Mouse (Mus musculus) heart, adult 8-10 months (tissue): ENCODE data around the gene Trpv3. TPM values are rescaled to one million over a fixed set of nuclear protein-coding genes. Genes with fewer than 3 reads are reported as not detected.

Source experiments
- DNase-seq: peaks from one replicate; pipeline ENCODE4 v3.0.0; 2022; ENCODE audit warnings: low spot score
- total RNA-seq, 4 experiments: library from RNA; stranded (reverse); gene quantifications; 2 replicates each; pipeline ENCODE4 v1.2.4; 2022

Trpv3 gene
- total RNA-seq: under 1 TPM in 2 of 4 experiments, not detected in 2; 0.06 TPM

DNA sequence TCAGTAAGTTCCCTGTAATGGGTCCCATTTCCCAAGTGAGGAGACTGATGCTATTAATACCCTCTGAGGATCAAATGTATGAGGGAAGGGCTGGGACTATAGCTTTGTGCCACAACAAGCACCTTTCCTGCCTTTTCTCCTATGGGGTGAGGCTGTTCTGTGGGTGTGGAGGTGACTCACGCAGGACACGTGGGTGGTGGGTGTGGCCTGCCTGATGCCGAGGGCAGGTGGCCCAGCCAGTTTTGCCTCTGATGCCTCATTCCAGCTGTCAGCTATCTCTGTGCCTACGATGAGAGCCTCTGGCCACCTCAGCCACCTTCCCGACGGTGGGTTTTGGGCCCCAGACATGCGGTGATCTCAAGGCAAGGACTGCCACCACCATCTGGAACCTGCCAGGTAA is at the start of gene Trpv3:
TSS of gene Trpv3 (plus strand) at position 122 of the 400 bp plus-strand sequence.
- DNase-seq: no peak

DNA sequence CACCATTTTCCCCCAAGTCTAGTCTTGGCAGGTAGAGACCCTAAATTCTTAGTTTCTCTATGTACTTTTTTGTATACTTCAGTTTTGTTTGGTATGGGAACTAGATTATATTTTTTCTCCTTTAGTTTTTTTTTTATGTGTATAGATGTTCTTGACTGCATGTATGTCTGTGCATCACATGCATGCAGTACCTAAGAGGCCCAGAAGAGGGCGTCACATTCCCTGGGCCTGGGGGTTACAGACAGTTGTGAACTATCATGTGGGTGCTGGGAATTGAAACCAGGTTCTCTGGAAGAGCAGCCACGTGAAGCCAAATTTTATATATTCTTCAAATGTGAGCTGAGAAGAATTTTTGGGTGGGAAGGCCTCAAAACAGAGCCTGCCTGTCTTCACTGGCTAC is 47.5 kb upstream of the Trpv3 start:
- no peak for DNase-seq

DNA sequence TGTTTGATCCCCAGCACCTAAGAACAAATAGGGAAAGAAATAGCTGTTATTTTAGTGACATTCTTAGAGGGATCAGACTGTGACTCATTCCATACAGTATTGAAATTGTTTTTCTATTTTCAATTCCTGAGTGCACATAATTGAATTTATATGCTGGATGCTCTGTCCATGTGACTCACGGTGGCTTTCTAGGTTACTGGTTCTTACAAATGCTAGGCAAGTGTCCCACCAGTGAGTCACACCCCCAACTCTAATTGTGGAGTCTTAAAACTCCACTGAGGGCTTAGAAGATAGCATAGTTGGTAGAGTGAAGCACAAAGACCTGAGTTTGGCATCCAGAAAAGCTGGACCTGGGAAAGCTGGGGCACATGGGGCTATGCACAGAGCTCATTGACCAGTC is 46.5 kb upstream of the Trpv3 start:
- no peak for DNase-seq

DNA sequence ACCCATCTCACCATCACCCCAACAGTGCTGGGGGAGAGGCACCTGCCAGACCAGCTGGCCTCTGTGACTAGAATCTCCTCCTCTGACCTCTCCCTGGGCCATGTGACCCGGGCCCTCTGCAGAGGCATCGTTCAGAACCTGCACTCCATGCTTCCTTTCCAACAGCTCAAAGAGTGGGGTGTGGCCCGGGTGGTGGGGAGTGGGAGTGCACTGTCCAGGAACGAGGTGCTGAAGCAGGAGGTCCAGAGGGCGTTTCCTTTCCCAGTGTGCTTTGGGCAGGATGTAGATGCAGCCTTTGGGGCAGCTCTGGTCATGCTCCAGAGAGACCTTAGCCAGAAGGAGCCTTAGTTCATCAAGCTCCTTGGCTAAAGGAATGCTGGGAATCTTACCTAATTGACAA is 44.3 kb upstream of the Trpv3 start:
- DNase-seq: no peak

DNA sequence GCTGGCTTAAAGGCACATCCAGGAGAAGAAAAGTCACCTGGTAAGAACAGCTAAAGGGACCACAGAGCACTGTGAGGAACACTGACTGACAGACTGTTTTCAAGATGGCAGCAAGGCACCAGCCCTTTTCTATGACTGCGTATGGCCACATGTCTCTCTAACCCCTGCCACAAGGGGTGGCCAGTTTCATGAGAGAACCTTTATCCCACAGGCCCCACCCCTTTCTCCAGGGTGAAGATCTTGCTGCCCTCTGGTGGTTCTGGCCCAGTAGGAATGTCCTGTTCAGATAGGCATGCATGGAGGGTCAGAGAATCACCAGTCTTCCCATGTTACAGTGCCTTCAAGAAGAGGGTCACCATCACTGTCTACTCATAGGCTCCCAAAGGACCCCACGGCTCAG is 43.2 kb upstream of the Trpv3 start:
- peak; percentile 28 for DNase-seq

DNA sequence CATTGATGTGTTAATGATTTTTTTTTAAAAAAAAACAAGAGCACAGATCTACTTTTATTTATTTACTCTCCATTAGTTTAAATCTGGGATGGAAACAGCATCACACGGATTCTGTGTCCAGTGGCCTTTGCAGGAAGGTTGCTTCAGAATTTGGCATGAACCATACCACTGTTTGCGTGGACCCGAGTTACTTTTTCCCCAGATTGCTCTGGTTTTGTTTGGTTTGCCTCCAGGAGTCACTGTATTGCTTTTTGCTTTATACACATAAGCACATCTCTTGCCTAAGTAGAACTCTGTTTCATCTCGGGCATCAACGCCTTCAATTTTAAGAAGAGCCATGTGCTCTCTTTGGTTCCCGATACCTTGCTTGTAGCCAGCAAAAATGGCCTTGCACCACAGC is 41.3 kb upstream of the Trpv3 start:
- no peak for DNase-seq

DNA sequence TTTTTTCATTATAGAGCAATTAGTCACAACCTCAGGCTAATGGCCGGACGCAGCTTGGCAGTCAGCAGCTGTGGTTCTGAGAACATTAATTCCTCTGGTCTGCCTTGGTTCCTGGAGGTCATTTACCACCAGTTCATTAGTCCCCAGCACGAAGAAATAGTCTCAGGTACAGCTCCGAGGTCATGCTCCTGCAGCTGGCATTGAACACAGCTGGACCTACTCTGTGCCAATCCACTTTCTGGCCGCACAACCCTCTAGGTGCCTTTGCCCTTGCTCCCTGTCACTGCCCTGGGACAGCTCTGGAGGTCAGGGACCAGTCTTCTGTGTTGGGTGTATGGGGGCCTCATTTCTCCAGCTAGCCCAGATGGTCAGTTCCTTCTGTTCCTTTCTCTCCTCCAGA is 38.3 kb upstream of the Trpv3 start:
- no peak for DNase-seq

DNA sequence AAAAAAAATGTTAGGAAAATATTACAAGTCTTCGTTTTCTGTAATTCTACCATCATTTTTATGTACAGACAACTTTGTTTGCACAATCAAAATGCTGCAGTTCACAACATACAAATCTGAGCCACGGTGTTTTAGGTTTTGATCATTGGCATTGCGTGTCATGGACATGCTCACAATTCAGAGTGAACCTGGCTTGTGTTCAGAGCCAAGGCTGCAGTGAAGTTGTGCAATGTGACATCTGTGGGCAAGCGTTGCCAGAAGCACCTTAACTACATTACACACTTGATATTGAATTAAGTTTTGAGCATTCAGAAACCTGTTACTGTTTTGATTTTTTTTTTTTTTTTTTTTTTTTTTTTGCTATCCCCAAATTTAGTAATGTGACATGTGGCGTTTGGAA is 37.1 kb upstream of the Trpv3 start:
- no peak for DNase-seq

DNA sequence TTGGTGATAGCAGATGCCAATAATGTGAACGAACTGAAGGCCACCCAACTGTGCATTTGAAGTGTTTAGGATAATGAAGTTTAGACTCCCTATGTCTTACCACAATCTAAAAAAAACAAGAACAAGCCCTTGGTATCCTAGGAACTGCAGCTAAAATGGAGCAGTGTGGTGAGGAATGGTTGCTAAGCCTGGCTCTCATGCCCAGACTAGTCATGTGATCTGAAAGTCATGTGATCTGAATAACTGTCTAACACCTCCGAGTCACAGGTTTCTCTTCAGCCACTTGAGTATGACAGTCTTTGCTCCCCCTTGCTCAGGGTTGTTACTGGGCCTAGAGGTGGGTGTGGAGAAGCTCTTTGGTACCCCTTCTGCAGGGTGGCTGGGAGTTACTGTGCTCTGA is 34.7 kb upstream of the Trpv3 start:
- DNase-seq: no peak

DNA sequence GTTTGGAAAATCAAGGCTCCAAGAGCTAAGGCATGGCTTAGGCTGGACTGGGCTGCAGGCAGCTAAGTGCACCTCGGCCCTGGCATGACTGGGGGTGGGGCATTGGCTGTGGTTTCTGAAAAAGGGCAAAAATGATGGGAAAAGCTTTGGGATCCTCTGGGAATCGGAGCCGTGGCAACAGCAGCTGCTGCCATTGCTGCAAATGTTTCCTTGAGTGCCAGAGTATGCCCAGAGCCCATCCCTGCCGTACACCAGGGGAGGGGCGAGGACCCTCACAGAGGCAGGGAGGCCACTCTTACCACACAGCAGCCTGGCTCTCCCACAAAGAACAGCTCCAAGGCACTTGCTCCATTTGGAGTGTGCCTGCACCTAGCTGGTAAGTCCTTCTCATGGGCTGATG is 33.2 kb upstream of the Trpv3 start, which contains the start of gene Trpv1:
TSS of gene Trpv1 (plus strand) at position 301 of the 400 bp plus-strand sequence.
- no peak for DNase-seq

DNA sequence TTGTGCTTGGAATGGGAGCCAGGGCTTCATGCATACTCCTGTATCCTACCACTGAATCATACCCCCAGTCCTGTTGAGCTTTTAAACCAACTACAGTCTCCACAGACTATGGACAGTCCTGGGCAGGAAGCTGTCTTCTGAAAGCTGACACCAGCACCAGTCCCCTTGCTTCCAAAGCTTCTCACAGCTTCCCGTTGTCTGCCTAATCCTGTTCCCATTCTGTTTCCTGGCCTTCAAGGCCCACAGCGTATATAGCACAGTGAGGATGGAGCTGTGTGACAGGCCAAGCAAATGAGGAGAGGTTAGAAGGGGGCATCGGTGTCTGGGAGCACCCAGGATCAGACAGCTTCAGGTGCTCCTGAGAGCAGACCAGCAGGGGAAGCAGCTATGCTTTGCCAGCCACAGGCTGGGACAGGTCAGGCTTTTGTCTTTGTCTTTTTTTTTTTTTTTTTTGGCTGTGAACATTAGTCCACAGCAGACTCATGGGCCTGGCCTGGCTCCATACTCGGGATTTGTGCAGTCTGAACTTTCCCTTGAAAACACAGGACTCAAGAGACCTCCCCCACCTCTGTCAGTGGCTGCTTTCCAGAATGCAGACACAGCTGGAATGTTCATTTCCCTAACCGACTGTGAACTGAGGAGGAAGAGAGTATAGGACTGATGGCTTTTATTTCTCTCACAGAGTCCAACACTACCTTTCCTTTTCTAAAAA is 31.0 kb upstream of the Trpv3 start:
- DNase-seq: peak; percentile 89

DNA sequence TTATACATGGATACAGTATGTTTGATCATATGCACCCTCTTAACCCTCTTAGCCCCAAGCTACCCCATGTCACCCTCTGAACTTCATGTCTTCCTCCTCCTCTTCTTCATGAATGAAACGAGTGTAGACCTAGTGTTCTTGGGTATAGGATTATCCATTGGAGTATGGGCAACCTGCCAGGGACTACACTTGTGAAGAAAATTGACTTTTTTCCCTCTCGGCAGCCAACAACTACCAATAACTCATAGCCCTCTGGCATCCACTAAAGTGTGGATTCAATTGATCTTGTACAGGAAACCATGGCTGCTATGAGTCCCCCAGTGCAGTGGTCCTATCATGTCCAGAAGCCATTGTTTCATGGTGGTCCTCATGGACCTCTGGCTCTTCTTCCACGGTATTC is 30.5 kb upstream of the Trpv3 start:
- no peak for DNase-seq

DNA sequence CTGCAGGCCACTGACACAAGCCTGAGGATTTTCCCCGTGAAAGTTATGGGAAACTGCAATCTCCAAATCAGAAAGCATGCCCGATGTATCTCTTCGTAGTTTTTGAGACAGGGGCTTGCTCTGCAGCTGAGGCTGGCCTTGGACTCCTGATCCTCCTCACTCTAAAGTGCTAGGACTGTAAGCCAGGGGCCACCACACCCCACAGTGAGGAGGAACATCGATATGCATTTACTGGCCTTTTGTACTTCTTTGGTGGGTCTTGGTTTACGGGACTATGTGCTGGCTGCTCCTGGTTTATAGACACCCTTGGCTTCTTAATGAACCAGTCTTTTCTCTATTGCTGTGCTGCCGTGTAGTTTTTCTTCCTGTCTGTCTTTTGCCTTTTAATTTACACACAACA is 25.0 kb upstream of the Trpv3 start:
- DNase-seq: no peak

DNA sequence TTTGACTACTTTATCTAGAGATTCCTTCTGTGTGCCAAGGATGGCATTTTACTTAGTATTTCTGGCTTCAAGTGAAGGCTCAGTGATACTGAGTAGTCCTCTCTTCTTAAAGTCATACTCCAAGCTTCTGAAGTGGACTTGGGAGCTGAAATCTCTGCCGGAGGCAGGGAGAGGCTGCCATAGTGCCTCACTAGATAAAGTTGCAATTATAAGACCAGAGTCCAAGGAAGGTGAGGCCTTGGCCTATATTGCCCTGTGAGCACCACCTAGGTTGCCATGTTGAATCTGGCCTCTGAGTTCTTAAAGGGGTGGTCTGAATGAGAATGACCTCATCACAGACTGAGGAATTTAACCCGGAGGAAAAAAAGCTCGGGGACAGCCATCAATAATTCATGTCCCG is 24.4 kb upstream of the Trpv3 start:
- DNase-seq: no peak

DNA sequence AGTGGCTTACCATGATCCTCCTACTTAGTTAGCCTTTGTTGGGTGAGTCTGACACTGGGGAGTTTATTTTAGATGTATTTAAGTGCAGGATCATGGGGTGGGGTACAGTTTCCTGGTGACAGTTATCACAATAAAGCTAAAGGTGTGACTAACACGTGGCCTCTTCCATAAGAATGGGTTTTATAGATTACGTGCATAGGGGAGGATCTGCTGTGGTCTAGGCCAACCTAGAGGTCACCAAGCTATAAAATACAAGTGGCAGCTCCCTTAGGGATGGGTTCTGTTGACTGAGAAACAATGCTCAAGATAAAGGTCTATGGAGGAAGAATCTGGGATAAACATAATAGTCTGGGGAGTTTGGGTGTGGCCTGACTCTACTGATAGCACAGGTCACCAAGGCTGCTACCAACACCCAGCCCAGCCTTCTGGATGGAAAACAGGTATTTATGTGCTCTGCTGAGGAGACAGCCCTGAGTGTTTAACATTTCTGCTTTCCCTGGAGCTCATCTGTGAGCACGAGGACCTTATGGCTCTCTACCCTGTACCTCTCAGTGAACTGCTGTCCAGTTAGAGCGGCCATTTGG is 9.7 kb upstream of the Trpv3 start:
- DNase-seq: no peak

DNA sequence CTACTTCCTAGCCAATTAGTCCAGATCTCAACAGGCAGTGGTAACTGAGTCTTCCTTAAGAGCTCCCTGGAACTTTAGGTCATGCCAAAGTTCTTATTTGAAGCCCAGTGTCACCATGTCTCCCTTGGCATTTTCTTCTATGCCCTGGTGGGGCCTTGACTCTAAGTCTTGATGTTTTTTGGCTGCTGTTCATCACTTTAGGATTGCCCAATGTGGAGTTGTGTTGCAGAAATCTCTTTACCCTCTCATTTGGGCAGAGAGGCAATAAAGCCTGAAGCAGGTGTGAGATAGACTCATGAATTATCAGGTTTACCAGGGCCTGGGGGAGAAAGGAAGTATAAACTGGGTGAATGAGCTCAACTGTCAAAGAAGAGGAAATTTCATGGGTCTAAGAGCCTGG is 8.5 kb upstream of the Trpv3 start:
- no peak for DNase-seq

DNA sequence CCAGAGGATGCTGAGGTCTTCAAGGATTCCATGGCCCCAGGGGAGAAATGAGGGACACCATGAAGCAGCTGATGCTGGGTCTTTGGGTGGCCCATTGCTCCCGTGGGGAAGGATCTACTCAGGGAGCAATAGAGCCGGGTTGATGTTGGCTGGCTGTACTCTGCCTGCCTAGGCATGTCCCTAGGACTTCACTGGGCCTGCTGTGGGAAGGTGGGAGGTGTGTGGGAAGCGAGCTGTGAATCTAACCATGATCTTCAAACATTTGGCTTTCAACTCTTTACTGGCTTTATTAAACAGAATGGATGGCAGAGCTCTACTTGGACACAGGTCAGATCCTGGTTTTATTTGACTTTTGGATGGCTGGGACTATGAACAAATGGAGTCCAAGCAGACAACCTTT is 6.7 kb upstream of the Trpv3 start:
- DNase-seq: no peak

DNA sequence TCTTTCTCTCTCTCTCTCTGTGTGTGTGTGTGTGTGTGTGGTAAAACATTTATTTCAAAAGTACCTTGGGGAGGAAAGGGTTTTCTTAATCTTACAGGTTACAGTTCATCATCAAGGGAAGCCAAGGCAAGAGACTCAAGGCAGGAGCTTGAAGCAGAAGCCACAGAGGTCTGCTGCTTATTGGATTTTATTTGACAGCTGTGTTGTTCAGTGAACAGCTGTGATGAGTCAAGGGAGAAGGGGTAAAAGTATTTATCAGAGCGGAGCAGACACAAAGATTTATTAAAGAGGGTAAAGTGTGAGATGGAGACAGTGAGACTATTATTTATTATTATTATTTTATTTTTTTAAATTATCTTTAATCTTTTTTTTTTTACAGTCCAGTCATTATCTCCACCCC is 5.8 kb upstream of the Trpv3 start:
- DNase-seq: no peak

DNA sequence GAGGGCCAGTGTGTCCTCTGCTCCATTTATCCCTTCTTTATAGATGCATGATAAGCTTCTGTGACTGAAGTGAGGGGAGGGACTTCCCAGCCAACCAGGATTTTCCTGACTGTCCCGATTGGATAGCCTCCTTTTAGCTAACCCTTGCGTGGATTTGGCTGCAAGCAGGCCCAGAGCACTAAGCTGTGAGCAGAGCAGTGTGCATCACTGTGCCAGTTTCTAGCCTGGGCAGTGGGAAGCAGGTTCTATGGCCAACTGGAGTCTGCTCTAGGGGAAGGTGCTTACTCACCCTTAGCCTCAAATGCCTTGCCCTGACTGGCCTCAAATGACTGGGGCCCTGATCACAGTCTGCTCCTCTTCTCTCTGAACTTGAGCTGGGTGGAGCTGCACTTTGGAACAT is 7.6 kb downstream of the Trpv3 start:
- no peak for DNase-seq

DNA sequence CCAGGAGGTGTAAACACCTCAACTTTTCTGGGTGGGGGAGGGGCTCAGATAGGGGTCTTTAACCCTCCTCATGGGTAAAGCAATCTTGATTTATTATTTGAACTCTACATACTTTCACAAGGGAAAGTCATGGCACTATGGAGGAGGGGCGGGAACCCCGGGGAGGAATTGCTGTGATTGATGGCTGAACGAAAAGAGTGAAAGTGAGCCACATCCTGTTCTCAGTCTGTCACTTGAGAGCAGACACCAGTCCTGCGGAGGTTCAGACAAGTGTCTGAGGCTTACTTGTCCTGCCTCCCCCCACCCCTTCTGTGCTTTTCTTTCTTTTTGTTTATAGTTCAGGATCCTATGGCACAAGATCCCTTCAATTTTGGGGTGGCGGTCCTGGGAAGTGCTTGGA is 13.5 kb downstream of the Trpv3 start:
- DNase-seq: no peak

DNA sequence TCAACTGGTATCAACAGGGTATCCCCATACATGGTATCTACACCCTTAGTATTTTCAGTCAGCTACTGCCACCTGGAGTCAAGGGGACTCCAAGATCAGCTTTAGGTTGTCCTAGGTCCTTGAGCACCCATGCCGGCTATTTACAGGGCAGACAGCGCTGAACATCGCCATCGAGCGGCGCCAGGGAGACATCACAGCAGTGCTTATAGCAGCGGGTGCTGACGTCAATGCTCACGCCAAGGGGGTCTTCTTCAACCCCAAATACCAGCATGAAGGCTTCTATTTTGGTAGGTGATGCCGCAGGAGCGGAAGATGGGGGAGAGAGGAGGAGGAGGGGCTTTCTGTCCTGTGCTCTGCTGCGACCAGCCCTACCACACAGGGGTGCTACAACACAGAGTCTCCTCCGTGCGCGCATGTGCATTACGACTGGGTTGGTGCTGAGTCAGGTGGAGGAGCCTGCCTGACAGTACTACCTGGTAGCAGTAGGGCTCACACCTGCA is 14.4 kb downstream of the Trpv3 start:
- DNase-seq: peak; percentile 38

DNA sequence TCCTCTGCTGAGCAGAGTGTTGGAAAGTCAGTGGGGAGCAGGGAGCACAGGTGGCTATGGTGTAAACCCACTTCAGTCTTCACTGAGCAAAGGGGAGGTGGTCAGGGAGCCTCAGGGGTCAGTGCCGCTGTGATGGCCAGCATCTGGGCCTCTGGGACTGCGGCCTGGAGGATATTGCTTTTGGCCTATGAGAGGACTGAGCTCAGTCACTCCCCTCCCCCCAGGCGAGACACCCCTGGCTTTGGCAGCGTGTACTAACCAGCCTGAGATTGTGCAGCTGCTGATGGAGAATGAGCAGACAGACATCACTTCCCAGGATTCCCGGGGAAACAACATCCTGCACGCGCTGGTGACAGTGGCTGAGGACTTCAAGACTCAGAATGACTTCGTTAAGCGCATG is 16.2 kb downstream of the Trpv3 start:
- peak; percentile 36 for DNase-seq

DNA sequence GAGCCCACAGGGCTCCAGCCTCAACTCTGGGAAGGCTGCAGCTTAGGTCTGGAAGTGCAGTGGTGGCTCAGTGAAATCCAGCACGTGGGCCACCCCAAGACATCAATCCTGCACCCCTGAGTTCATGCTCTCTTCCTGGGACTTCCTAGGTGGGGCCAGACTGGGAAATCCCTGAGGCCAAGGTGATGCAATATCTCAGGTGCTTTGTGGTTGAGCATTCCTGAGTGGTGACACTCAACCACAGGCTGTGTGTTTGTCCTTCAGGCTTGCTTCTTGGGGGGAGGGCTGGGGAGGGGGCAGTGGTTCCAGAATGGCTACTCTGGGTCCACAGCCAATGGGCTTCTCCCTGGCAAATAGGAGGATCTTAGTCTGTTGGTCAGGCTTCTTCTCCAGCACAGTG is 16.7 kb downstream of the Trpv3 start:
- no peak for DNase-seq

DNA sequence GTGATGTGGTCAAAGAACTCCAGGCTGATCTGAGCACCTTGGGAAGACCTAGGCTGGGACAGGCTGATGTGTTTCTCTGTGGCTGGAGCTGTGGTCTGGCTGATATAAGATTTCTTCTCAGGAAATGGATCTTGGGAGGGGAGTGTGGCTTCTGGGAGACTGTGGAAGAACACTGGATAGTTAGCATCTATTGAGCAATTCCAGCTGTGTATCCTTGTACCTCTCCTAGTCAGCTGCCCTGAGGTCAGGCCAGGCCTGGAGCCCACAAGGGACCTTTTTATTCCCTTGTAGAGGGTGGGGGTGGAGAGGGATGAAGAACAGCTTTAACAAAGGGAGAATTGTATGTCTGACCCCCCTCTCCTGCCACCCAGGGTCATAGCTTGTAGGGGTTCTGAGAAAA is 17.2 kb downstream of the Trpv3 start:
- DNase-seq: peak; percentile 19
